Mouse (Mus musculus) lung, adult 2 months (tissue): ENCODE results near the gene Ppard.
"Not testable (repeated sequence)": the region's sequence is repeated elsewhere in the genome, so short reads cannot be mapped to it uniquely, and the experiment has no call there.

Experiments used
- CTCF ChIP-seq: fragments of 200-500 bp; IDR thresholded peaks from 2 replicates; pipeline ENCODE4 v1.5.1; 2011; ENCODE audit warnings: mild to moderate bottlenecking, low read length, control low read depth; ENCODE audit not compliant: insufficient read depth
- POLR2A ChIP-seq: fragments of 200-500 bp; IDR thresholded peaks from 2 replicates; pipeline ENCODE4 v1.6.1; 2011; ENCODE audit warnings: low read depth, mild to moderate bottlenecking, control low read depth, low read length, borderline replicate concordance; ENCODE audit errors: extremely low read depth

- not testable (repeated sequence) for TF ChIP-seq POLR2A, CTCF
Observed at GRCm38 (mm10) chr17:28222463-28222862, 10.0 kb upstream of the Ppard start.
